Mouse (Mus musculus): ENCODE measurements around the gene Slc16a3.

The Slc16a3 gene

DNA sequence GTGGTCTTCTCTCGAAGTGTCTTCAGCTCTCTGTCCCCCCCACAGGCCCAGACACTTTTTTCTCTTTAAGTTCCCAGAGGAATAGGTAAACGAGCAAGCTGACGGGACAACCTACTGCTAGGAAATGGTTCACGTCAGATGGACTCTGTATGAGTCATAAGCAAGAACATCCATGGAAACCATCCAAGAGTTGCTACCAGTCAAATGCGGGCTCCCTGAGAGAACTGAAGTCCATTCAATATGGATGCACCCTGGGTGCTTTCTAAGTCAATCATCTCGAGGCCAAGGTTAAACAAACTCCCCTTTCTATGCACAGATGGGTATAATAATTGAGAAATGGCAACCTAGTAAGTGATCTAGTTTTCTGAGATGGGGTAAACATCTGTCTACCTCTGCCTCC is 25.0 kb downstream of the Slc16a3 start:
- DNase-seq (ENCODE audit: low read depth), result no peak

DNA sequence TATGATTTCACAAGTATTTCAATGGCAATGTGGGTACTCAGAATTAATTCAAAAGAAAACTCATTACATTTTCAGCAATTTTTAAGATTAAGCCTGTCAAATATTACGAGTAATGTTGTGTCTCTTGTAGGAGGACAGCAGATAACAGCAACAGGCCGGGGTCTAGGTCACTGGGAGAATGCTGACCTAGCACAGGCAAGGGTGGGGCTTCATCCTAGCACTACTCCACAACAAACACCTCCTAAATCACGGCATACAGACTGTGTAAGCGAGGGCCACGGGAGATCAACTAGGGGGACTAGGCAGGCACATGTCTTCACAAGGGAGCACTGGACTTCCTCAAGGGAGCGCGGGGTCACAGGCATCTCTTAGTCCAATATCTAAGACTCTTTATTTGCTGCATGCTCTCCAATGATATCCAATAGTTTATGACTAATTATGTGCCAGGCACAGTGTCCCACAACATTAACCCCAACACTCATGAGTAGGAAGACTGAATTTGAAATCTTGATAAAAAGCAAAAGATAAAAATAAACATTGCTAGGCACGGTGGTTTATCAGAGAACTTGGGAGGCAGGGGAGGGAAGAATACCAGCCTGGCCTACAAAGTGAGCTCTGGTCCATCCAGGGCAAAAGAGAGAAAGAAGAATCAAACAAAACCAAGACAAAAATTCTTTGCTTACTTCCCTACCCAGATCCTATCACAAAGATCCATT is 31.6 kb downstream of the Slc16a3 start:
- no peak for DNase-seq (ENCODE audit: low read depth)

- no peak for DNase-seq (ENCODE audit: low read depth)
Measured at GRCm38 (mm10) chr11:120980427-120981035, 32.3 kb downstream of the Slc16a3 start.

DNA sequence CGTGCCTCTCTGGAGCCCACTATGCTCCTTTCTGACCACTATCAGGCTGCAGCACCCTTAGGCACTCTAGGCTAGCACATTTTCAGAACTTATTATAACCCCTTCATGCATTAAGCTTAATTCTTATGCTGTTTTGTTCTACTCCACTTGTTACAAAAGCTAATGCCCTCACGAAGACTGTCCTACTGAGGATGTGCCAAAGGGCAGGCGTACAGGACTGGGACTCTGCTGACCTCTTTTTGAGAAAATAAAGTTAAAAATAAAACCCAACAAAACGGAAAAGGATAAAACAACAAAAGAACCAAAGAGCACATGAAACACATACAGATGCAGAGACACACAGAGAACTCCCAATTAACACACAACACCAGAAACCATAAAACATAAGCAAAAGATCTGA is 33.4 kb downstream of the Slc16a3 start:
- DNase-seq (ENCODE audit: low read depth), result no peak

- no peak for DNase-seq (ENCODE audit: low read depth)
Measured at GRCm38 (mm10) chr11:120982459-120982858, 34.2 kb downstream of the Slc16a3 start.

DNA sequence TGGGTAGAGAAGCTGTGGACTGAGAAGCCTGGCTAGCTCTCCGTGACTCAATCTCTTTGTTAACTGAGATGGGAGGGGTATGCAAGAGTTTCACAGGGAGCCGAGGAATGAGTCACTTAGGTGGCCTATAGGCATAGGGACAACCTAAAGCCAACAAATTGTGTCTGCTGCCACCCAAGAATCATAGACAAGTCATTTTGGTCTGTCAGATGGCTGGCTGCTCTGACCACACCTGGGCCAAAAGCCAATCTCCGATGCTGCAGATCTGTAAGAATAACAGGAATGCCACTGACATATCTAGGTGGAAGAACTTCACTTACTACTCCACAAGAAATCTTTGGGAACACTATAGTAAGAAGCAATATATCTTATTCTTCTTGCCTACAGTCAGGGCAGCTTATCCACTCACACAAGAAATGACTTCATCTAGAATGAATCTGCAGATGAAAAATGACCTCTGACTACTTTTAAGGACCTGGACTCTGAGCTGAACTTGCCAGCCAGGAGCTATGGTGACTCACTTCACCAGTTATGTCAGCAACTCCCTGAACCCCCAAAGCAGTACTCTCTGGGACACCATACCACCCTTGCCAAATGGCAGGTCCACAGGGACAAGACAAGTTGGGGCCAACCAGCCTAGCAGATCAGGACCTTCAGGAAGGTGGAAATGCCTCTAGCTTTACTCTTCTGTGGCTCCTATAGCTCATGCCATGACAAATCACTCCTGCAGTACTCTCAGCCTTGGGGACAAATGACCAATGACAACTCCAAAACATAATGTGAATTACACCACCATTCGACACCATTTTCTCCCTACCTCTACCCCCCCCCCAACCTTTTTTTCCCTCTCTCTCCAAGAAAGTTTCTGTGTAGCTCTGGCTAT is 36.4 kb downstream of the Slc16a3 start:
- no peak for DNase-seq (ENCODE audit: low read depth)

DNA sequence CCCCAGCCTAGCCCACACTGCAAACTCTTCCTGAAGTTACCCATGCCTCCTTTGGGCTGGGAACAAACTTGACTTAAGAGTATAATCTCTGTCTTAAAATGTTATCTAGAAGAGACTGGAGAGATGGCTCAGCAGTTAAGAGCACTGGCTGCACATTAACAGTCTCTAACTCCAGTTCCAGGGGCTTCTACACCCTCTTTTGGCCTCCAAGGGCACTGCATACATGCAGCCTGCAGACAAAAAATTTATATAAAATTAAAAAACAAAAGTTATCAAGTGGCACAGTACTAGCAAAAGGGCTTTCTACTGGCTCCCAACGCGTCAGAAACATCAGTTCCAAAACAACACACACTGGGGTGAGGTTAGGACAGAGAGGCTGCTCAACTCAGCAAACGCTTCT is 39.3 kb downstream of the Slc16a3 start:
- peak; percentile 19 for DNase-seq (ENCODE audit: low read depth)

DNA sequence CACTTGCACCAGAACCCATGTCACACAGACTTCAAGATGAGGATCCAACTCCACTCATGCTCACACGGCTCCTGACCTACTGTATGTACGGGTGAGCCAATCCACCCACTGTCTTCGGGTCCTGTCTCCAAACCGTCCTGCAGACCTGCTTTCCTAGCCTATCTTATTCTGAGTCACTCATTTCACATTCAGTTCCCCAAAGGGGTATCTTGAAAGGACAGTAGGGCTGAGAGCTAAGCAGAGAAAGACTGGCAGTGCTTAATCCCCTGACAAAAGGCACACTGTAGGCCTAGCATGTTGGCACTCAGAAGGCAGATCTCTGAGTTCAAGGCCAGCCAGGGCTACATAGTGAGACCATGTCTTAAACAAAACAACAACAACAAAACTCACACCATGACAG is 40.1 kb downstream of the Slc16a3 start:
- peak; percentile 20 for DNase-seq (ENCODE audit: low read depth)

GRCm38 (mm10) chr11:120989523-120989922 is 41.2 kb downstream of the Slc16a3 start:
- DNase-seq (ENCODE audit: low read depth), result peak; percentile 54

GRCm38 (mm10) chr11:120990126-120990781 is 42.0 kb downstream of the Slc16a3 start:
- peak; percentile 72 for DNase-seq (ENCODE audit: low read depth)

GRCm38 (mm10) chr11:120990951-120991526 is 42.8 kb downstream of the Slc16a3 start, which contains the start of gene Csnk1d:
Gene Csnk1d, minus strand, starts transcription at chr11:120991330.
- DNase-seq (ENCODE audit: low read depth), result peak; percentile 98

DNA sequence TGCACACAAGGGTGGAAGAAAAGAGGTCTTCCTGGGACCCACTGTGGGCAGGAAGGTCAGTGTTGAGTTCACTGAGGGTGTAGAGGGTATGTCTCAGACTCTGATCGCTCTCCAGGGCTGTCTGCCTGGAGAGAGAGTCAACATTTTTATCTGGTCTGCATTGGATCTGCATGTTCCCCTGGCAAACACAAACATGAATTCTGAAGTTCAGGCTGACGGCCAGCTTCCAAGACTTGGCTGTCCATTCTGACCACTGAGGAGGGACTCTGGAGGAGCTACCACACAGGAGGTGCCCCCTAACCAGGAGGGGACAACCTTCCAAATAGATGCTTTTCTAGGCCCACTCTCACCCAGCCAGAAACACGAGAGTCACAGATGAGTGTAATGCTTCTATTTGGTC is 43.5 kb downstream of the Slc16a3 start:
- no peak for DNase-seq (ENCODE audit: low read depth)

DNA sequence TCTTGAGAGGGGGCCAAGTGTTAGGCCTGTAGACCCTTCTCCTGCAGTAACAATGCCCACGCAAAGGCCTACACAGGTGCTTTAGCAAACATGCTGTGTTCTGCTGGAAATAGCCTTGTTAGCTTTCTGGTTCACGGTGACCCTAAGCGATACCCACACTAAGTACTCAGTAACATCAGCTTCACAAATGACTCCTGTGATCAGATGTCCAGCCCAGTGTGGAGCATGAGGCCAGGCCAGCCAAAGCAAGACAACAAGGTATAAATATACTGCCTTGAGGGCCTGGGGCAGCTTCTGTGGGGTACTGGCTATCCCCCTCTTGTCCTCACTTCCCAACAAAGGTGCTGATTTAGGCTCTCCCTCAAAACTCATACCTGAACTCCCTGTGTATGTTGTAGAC is 44.8 kb downstream of the Slc16a3 start:
- no peak for DNase-seq (ENCODE audit: low read depth)

- no peak for DNase-seq (ENCODE audit: low read depth)
Measured at GRCm38 (mm10) chr11:120993586-120993985, 45.3 kb downstream of the Slc16a3 start.

DNA sequence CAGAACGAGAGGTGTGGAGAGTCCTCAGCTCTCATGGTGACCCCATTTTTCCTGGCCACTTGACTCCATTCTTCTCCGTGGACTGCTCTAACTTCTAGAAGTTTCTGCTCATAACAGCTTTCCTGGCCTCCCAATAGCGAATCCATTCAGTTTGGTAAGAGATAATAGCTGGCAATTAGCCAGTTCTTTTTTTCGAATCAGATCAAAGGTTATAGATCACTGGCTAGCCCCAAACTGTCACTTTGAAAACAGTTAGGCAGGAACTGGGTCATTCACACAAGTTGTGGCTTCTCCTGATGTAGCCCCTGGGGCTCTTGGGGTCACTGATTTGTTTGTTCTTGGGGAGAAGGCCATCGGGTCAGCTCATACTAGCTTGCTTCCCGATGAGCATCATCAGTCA is 46.5 kb downstream of the Slc16a3 start:
- no peak for DNase-seq (ENCODE audit: low read depth)

GRCm38 (mm10) chr11:121001966-121002365 is 53.7 kb downstream of the Slc16a3 start:
- DNase-seq (ENCODE audit: low read depth), result no peak

GRCm38 (mm10) chr11:121004281-121004680 is 56.0 kb downstream of the Slc16a3 start:
- no peak for DNase-seq (ENCODE audit: low read depth)

DNA sequence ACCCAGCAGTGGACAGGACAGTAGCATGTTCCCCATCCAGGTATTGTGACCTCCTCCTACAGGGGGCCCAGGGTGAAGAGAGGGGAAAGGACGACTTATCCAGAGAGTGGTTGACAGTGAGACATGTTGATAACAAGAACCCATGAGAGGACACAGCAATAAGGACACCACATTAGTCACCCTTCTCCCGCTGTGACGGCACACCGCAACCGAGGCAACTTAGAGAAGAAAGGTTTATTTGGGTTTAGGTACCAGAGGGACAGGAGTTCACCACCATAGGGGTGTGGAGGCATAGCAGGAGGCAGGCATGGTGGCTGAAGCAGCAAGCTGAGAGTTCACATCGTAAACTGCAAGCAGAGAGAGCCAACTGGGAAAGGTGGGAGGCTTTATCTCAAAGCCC is 57.9 kb downstream of the Slc16a3 start:
- no peak for DNase-seq (ENCODE audit: low read depth)

GRCm38 (mm10) chr11:121010044-121010755 is 61.9 kb downstream of the Slc16a3 start:
- DNase-seq (ENCODE audit: low read depth), result no peak
